Mouse (Mus musculus): ENCODE data around the gene Gm47841. TPM values are rescaled to one million over a fixed set of nuclear protein-coding genes. Genes with fewer than 3 reads are reported as not detected.
A peak's percentile ranks its signal among the peaks of the same experiment; 100 is the strongest.

Gm47841 gene
- polyA plus RNA-seq (2014; fragmentation: Nextera tagmentation; extraction: Ambion mirVana): not detected in 2 replicates

DNA sequence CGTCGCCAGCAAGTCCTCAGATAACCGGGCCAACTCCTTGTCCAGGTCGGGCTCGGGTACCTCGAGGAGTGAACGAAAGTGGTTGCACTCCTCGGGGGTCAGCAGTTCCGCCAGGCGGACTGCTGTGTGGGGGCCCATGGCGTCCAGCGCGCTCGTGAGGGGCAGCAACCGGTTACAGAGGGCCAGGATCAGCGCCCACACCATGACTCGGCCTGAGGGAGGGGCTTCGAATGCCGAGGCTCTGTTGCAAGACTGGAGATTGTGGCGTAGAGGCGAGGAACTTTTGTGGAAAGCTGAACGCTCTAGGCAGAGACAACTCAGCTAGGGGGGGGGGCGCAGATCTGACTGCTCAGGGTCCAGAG is at the start of gene Gm47841:
Gene Gm47841 (minus strand): TSS at position 204 of the 362 bp plus-strand sequence.
- peaks cover 11% of the 10 kb centered on the region for H3K4me1 ChIP-seq (replicated peaks; ENCODE audit: control insufficient read depth, insufficient read depth, low read length)
- H3K9ac ChIP-seq (ENCODE audit: low read depth, low read length): peak within 1 kb of the TSS; percentile 66
- DNase-seq (ENCODE audit: low spot score) (no peak), ATAC-seq (ENCODE audit: low FRiP score) (no peak)
- peaks cover 24% of the 10 kb centered on the region for H3K27me3 ChIP-seq (ENCODE audit: control insufficient read depth, insufficient read depth, low read length)
- no peaks in the 10 kb centered on the region for H3K36me3 ChIP-seq (ENCODE audit: control insufficient read depth, insufficient read depth, low read length)
- H3K27ac ChIP-seq (ENCODE audit: low read depth, low read length): no peak within 1 kb of the TSS
- WGBS: under 1% methylated on average over 23 of the region's 23 CpGs
- no peaks in the 10 kb centered on the region for H3K9me3 ChIP-seq (ENCODE audit: control insufficient read depth, low read length)
- peak within 1 kb of the TSS; percentile 41 for H3K4me3 ChIP-seq (ENCODE audit: low read depth, low read length)
- peak within 1 kb of the TSS; percentile 99 for H3K4me2 ChIP-seq (replicated peaks; ENCODE audit: low read depth, low read length)

DNA sequence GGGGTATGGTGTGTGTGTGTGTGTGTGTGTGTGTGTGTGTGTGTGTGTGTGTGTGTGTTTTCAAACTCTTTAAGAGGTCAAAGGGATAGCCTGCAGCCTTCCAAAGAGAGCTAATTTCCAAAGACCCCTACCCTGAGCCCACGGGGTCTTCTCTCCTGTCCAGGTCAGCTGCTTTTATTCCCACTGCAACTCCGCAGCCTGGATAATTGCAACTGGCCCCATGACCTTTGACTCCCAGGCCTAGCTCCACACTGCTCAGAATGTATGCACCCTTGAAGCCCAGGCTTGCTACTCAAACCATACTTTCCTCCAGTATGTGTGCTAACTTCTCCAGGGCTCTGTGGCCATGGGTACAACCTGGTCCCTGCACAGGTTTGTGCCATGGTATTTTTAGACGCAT is 48.2 kb upstream of the Gm47841 start:
- Histone ChIP-seq H3K27ac (ENCODE audit: low read depth, low read length) (peak overlapping the region; percentile 30; the same call in 1 of the 2 replicates), H3K9me3 (ENCODE audit: control insufficient read depth, low read length) (no peaks in the 10 kb centered on the region), H3K36me3 (ENCODE audit: control insufficient read depth, insufficient read depth, low read length) (no peaks in the 10 kb centered on the region), H3K27me3 (ENCODE audit: control insufficient read depth, insufficient read depth, low read length) (no peaks in the 10 kb centered on the region), H3K9ac (ENCODE audit: low read depth, low read length) (no peak overlapping the region), H3K4me3 (ENCODE audit: low read depth, low read length) (no peak overlapping the region), H3K4me2 (replicated peaks; ENCODE audit: low read depth, low read length) (no peak overlapping the region), H3K4me1 (replicated peaks; ENCODE audit: control insufficient read depth, insufficient read depth, low read length) (peaks cover 29% of the 10 kb centered on the region)
- 36% methylated on average over 3 of the region's 3 CpGs for WGBS
- DNase-seq (ENCODE audit: low spot score) (no peak), ATAC-seq (ENCODE audit: low FRiP score) (no peak)

DNA sequence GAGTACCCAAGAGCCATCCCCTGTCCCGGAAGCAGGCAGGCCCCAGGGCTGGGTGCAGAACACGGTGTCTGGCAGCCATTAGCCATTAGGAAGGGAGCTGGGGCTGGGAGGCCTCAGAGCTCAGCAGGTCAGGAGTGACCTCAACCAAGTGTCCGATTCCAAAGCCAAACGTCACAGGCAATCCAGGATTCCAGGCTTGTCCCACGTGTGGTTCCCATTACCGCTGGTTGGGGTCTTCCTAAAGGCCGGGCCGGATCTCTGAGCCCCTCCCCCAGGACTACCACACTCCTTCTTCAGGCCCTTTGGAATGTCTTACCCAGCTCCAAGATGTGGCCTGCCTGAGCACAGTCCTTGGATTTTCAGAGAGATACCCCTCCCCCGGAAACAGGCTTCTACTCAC is 47.8 kb upstream of the Gm47841 start:
- Histone ChIP-seq H3K9ac (ENCODE audit: low read depth, low read length) (no peak overlapping the region), H3K36me3 (ENCODE audit: control insufficient read depth, insufficient read depth, low read length) (no peaks in the 10 kb centered on the region), H3K27me3 (ENCODE audit: control insufficient read depth, insufficient read depth, low read length) (no peaks in the 10 kb centered on the region), H3K4me2 (replicated peaks; ENCODE audit: low read depth, low read length) (no peak overlapping the region), H3K9me3 (ENCODE audit: control insufficient read depth, low read length) (no peaks in the 10 kb centered on the region), H3K4me3 (ENCODE audit: low read depth, low read length) (no peak overlapping the region), H3K27ac (ENCODE audit: low read depth, low read length) (no peak overlapping the region), H3K4me1 (replicated peaks; ENCODE audit: control insufficient read depth, insufficient read depth, low read length) (peaks cover 29% of the 10 kb centered on the region)
- 65% methylated on average over 9 of the region's 9 CpGs for WGBS
- ATAC-seq (ENCODE audit: low FRiP score): no peak
- peak; percentile 46 for DNase-seq (ENCODE audit: low spot score)

DNA sequence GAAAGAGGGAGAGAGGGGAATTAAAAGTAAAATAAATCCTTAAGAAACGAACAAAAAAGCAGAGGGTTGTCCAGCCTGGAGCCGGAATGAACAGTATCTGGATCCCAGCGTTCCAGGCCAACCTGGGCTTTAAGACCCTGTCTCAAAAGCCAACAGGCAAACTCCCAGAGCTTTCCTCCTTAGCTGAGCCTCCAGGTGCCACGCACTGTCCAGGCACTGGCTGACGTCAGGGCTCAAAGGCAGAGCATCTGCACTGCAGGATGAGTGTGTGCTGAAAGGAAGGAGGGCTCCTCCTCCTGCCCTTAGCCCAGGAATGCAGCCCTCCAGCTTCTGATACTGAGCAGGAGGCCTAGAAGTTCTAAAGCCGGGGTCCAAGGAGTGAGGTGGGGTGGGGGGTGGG is 46.8 kb upstream of the Gm47841 start:
- H3K27me3 ChIP-seq (ENCODE audit: control insufficient read depth, insufficient read depth, low read length): no peaks in the 10 kb centered on the region
- H3K4me3 ChIP-seq (ENCODE audit: low read depth, low read length): no peak overlapping the region
- 43% methylated on average over 6 of the region's 6 CpGs for WGBS
- DNase-seq (ENCODE audit: low spot score) (no peak), ATAC-seq (ENCODE audit: low FRiP score) (no peak)
- H3K36me3 ChIP-seq (ENCODE audit: control insufficient read depth, insufficient read depth, low read length): no peaks in the 10 kb centered on the region
- H3K4me1 ChIP-seq (replicated peaks; ENCODE audit: control insufficient read depth, insufficient read depth, low read length): peaks cover 29% of the 10 kb centered on the region
- H3K27ac ChIP-seq (ENCODE audit: low read depth, low read length): peak overlapping the region; percentile 59
- H3K9ac ChIP-seq (ENCODE audit: low read depth, low read length): no peak overlapping the region
- no peak overlapping the region for H3K4me2 ChIP-seq (replicated peaks; ENCODE audit: low read depth, low read length)
- H3K9me3 ChIP-seq (ENCODE audit: control insufficient read depth, low read length): no peaks in the 10 kb centered on the region

DNA sequence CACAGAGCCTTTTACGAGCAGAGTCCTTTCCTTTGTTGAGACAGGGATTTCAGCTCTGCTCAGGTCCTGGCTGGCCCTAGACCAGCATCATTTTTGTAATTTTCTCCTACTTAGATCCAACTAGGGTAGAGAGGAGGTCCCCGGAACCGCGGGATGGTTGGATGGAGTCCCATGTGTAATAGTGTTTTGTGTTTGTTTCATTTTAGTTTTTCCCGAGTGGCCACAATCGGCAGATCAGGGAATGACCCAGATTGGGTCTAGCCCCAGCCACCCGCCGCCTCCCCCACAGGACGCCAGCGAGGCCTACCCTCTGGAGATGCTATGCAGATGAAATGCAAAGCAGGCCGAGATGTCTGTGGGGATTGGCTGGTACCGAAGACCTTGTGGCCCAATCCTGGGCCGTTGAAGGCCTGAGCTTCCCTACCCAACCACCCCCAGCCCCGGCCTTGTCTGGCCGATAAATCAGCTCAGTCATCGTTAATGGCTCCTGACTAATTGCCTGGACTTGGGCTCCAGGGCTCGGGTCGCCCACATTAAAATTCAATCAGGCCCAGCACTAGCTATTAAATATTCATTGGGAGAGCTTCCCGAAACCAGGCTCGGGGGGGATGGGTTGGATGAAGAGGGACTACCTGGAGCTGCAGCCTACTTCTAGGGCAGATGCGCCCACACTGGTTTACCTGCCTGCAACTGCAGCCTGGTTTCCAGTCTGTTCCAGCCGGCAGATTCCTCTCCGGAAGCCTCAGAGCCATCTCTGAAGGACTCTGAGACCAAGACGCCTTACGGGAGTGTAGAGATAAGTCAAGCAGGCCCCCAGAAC is 45.8 kb upstream of the Gm47841 start:
- Histone ChIP-seq H3K4me2 (replicated peaks; ENCODE audit: low read depth, low read length) (peak overlapping the region; percentile 19), H3K27ac (ENCODE audit: low read depth, low read length) (peak overlapping the region; percentile 89), H3K36me3 (ENCODE audit: control insufficient read depth, insufficient read depth, low read length) (no peaks in the 10 kb centered on the region), H3K27me3 (ENCODE audit: control insufficient read depth, insufficient read depth, low read length) (no peaks in the 10 kb centered on the region), H3K9ac (ENCODE audit: low read depth, low read length) (peak overlapping the region; percentile 47), H3K9me3 (ENCODE audit: control insufficient read depth, low read length) (no peaks in the 10 kb centered on the region), H3K4me1 (replicated peaks; ENCODE audit: control insufficient read depth, insufficient read depth, low read length) (peaks cover 22% of the 10 kb centered on the region), H3K4me3 (ENCODE audit: low read depth, low read length) (no peak overlapping the region)
- DNase-seq (ENCODE audit: low spot score) (peak; percentile 83), ATAC-seq (ENCODE audit: low FRiP score) (peak; percentile 94)
- WGBS: 8% methylated on average over 25 of the region's 25 CpGs

DNA sequence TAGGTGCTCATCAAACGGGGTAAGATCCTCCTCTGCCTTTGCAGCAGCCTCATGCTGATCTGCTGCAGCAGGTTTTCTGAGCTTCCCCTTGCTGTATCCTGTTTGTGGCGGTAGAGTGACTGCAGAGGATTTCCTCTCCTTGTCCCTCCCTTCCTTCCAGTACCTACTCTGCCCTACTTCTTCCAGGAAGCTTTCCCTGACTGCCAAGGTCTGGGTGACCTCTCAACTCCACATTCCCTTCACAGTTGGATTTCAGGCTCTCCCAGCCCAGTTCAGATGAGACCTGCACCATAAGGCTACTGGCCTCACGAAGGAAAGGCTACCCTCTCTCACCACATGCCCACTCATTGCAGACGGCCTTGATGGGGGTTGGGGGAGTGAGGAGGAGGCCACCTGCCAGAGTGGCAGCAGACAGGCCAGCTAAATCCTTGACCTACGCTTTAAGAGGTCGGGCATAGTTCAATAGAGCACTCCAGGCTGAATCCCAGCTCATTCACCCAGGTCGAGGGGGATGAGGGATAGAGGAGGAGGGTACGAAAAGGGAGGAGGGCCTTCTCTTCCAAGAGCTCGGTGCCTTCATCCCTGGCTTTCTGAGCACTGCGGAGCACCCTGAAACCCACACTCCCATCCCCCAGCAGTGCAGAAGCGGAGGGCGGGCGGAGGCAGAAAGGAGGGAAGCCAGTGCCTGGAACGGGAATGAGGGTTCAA is 45.1 kb upstream of the Gm47841 start:
- Histone ChIP-seq H3K27me3 (ENCODE audit: control insufficient read depth, insufficient read depth, low read length) (no peaks in the 10 kb centered on the region), H3K4me1 (replicated peaks; ENCODE audit: control insufficient read depth, insufficient read depth, low read length) (peaks cover 15% of the 10 kb centered on the region), H3K9ac (ENCODE audit: low read depth, low read length) (peak overlapping the region; percentile 47), H3K9me3 (ENCODE audit: control insufficient read depth, low read length) (no peaks in the 10 kb centered on the region), H3K27ac (ENCODE audit: low read depth, low read length) (peak overlapping the region; percentile 89), H3K4me3 (ENCODE audit: low read depth, low read length) (no peak overlapping the region), H3K36me3 (ENCODE audit: control insufficient read depth, insufficient read depth, low read length) (no peaks in the 10 kb centered on the region), H3K4me2 (replicated peaks; ENCODE audit: low read depth, low read length) (peak overlapping the region; percentile 19)
- DNase-seq (ENCODE audit: low spot score): peak; percentile 58
- no peak; the same call in 1 of the 2 replicates for ATAC-seq (ENCODE audit: low FRiP score)
- WGBS: 18% methylated on average over 14 of the region's 14 CpGs

DNA sequence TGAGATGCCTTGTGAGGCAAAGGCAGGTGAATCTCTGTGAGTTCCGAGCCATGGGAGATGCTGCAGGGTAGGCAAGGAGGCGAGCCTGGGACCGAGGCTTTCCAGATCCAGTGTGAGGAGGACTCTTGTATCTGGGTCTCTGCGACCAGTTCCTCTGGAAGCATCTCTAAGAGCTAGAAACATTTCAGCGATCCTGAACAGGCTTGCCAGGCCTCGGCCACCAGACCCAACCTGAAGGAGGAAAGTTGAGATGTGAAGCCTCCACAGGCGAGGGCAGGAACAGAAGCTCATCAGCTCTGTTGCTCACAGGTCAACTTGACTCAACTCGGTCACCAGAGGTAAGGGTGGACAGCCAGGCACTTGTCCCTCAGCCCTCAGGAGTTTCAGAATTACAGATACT is 44.4 kb upstream of the Gm47841 start:
- no peak overlapping the region for H3K4me2 ChIP-seq (replicated peaks; ENCODE audit: low read depth, low read length)
- no peak overlapping the region for H3K4me3 ChIP-seq (ENCODE audit: low read depth, low read length)
- no peaks in the 10 kb centered on the region for H3K36me3 ChIP-seq (ENCODE audit: control insufficient read depth, insufficient read depth, low read length)
- DNase-seq (ENCODE audit: low spot score) (no peak), ATAC-seq (ENCODE audit: low FRiP score) (no peak)
- H3K4me1 ChIP-seq (replicated peaks; ENCODE audit: control insufficient read depth, insufficient read depth, low read length): peaks cover 14% of the 10 kb centered on the region
- WGBS: 95% methylated on average over 8 of the region's 8 CpGs
- no peak overlapping the region for H3K9ac ChIP-seq (ENCODE audit: low read depth, low read length)
- no peaks in the 10 kb centered on the region for H3K9me3 ChIP-seq (ENCODE audit: control insufficient read depth, low read length)
- H3K27ac ChIP-seq (ENCODE audit: low read depth, low read length): no peak overlapping the region
- H3K27me3 ChIP-seq (ENCODE audit: control insufficient read depth, insufficient read depth, low read length): no peaks in the 10 kb centered on the region

DNA sequence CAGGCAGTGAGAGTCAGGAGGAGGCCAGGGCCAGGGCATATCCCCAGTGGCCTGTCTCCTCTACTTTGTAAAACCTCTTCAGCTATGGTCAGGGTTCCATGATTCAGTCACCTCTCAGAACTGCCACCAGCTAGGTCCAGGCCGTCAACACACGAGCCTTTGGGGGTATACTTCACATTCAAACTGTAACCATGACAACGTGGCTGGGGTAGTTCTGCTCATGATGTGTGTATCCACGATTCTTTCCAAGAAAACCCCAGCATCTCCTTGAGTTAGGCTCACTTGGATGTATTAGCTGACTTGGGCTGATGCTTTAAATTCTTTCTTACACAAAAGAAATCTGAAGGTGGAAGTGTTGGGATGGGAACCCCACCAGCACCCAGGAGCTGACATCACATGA is 41.1 kb upstream of the Gm47841 start:
- DNase-seq (ENCODE audit: low spot score) (no peak), ATAC-seq (ENCODE audit: low FRiP score) (no peak)

More for the DNA sequence above, 41.1 kb upstream of the Gm47841 start:
- Histone ChIP-seq H3K4me2 (replicated peaks; ENCODE audit: low read depth, low read length) (no peak overlapping the region), H3K9ac (ENCODE audit: low read depth, low read length) (no peak overlapping the region), H3K36me3 (ENCODE audit: control insufficient read depth, insufficient read depth, low read length) (no peaks in the 10 kb centered on the region), H3K9me3 (ENCODE audit: control insufficient read depth, low read length) (no peaks in the 10 kb centered on the region), H3K4me3 (ENCODE audit: low read depth, low read length) (no peak overlapping the region), H3K27me3 (ENCODE audit: control insufficient read depth, insufficient read depth, low read length) (no peaks in the 10 kb centered on the region), H3K4me1 (replicated peaks; ENCODE audit: control insufficient read depth, insufficient read depth, low read length) (peaks cover 6% of the 10 kb centered on the region), H3K27ac (ENCODE audit: low read depth, low read length) (no peak overlapping the region)
- 51% methylated on average over 4 of the region's 4 CpGs for WGBS
